Mouse (Mus musculus) urinary bladder, postnatal 10 days (tissue): ENCODE data around the gene Slc7a12.

Experiments
- DNase-seq: peaks from one replicate; pipeline ENCODE4 v3.0.0; 2022; ENCODE audit warnings: low spot score

The Slc7a12 gene

GRCm38 (mm10) chr3:14480397-14480796 is at the start of gene Slc7a12:
TSS of gene Slc7a12 (plus strand) at chr3:14480697.
- DNase-seq, result no peak

GRCm38 (mm10) chr3:14432381-14432780 is 48.1 kb upstream of the Slc7a12 start:
- no peak for DNase-seq

GRCm38 (mm10) chr3:14446015-14446414 is 34.5 kb upstream of the Slc7a12 start:
- DNase-seq, result no peak

GRCm38 (mm10) chr3:14446691-14447090 is 33.8 kb upstream of the Slc7a12 start:
- no peak for DNase-seq
